Mouse (Mus musculus): ENCODE results near the gene Parp11. TPM values are rescaled to one million over a fixed set of nuclear protein-coding genes. Genes with fewer than 3 reads are reported as not detected.

The Parp11 gene
- total RNA-seq (2021): 18.8 and 28.1 TPM in 2 replicates
- long read RNA-seq, partial matches to known transcripts: 4 of 10 reads
- long read RNA-seq, other reads (novel, unspliced or antisense): 6 of 10 reads

DNA sequence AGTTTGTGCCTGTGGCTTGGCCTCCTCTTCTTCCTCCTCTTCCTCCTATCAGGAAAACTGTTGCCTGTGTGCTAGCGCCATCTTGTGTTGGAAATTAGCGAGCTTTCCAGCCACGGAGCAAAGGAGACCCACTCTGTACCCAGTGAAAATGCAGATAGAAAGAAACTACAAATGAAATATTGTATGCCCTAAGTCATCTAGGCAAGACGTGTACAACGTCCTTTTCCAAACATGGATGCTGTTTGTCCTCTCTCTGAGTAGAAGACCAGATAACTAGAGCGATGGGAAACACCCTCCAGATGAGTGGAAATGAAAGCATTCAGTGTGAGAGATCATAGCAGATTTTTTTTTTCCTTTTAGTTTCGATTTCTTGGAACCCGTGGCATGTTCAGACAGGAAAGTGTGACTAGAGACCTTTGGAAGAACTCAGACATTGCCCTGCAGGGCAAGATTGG is at the start of gene Parp11:
Gene Parp11, plus strand, starts transcription at position 405 of the 455 bp plus-strand sequence.
- DNase-seq: peak; percentile 56

DNA sequence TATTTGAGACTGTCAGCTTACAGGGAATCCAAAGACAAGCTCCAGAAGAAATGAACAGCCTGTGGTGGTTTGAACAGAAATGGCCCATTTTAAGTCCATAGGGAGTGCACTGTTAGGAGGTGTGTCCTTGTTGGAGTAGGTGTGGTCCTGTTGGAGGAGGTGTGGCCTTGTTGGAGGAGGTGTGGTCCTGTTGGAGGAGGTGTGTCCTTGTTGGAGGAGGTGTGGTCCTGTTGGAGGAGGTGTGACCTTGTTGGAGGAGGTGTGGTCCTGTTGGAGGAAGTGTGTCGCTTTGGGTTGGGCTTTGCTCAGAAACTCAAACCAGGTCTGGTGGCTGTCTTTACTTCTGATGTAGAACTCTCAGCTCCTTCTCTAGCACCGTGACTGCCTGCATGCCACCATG is 48.6 kb upstream of the Parp11 start:
- DNase-seq: no peak

DNA sequence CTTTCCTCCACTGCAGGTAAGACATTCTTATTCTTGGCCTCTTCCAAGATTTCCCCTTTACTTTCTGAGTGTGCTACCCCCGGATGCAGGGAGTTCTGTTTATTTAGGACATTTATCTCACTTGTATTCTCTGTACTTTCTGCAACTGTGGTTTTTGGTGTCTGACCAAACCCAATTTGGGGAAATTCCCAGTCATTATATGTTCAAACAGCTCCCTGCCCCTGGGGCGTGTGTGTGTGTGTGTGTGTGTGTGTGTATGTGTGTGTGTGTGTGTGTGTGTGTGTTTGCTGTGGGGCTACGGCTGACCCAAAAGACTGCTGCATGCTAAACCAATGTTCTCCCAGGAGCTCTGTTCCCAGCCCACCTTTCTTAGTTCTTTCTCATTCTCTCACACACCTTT is 45.2 kb upstream of the Parp11 start:
- no peak for DNase-seq

DNA sequence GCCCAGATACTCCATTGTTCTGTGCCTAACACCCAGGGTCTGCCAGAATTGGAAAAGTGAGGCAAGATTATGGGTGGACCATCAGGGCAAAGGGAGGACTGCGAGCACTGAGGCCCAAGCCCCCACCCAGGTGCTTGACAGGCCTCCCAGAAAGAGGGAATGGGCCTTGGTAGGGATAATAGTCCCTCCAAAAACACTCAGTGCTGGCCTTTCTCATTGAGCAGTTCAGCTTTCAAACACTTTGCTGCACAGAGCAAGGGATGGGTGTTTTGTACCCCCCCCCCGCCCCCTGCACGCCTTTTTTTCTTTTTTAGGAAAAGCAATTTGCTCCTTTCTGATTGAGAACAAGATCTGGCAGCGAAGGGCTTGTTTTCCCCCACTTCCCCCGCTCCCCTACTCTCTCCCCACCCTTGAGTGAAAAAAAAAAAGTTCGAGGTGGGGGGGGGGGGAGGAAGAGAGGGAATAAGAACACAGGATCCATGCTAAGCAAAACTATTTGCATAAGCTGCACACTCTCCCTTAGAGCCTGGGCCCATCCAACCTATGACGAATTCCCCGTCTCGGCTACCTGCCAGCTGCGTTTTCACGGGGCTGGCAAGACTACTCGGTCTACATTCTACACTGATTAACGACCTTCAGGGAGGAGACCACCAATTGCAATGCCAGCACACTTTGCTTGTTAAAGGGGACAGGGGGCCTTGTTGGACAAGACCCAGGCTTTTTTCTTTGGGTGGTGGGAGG is 42.4 kb upstream of the Parp11 start:
- peak; percentile 71 for DNase-seq

DNA sequence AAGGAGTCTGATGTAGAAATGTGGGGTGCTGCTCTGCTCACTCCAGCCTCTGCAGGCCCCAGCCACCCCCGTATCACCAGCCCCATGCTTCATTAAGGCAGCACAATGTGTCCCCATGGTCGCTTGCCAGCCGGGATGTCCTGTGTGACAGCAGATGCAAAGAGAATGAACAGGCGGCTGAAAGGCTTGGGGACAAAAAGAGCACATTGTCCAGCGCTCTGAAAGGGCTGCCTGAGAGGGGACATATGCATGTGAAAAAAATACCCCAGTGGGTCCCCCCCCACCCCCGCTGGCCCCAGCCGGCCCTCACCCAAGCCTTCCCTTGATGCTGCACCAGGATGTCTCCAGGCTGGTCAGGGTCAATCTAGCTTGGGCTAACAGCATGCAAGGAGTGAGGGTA is 41.0 kb upstream of the Parp11 start:
- DNase-seq: no peak

DNA sequence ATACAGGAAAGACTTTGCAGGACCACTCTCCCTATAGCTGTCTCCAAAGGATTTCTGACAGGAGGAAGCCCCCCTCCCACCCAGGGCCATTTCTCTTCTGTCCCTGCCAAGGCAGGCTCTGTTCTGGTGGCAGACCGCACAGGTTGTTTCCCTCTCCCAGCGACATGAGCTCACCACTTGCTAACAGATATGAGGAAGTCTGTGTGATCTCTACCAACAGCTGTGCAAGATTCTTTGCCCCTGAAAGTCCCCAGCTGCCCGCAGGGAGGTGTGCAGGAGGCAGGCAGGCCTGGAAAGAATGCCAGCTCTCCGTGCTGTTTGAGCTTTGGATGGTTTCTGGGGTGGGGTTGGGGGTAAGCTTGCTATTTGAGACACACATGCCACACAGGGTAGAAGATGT is 38.9 kb upstream of the Parp11 start:
- DNase-seq: no peak

DNA sequence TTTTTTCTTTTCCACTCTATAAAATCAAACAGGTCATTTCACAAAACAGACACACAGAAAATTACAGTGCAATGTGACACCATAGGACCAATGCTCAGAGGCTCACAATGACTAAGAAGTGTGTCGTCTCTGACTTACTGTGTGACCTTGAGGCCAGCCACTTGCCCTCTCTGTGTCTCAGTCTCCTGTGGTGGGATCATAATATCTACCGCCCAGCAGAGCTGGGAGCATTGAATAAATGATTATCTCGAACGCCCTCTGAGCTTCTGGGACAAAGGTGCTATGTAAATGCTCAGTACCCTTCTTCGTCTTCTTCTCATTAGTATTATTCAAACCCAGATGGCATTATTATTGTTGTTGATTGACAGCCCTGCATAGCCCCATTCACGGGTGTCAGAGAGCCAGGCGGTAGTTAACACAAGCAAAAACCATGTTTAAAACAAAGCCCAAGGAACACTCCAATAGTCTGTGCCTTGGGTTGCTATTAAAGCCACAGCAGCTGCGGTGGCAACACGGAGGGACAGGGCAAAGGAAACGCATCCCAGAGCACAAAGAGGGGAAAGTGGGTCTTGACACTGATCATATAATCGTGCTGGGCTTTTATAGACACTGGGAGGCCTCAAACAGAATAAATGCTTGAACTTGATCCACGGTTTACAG is 29.0 kb upstream of the Parp11 start:
- no peak for DNase-seq

DNA sequence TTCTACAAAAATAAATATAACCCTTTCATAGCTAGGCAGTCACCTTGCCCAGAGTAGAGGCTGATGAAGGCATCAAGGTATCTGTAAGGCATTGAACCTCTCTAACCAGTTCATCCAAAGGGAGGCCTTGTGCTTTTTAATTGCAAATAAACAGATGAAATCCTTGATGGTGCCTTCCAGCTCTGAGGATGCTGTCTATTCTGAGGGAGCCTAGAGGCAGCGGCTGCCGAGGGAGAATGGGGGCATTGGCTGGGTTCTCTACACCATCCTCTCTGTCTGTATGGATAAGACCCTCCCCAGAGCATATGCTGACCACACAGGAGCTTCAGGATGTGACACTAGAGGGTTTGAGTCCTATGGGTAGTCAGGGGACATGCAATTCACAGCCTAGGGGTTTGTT is 28.3 kb upstream of the Parp11 start:
- DNase-seq: no peak

DNA sequence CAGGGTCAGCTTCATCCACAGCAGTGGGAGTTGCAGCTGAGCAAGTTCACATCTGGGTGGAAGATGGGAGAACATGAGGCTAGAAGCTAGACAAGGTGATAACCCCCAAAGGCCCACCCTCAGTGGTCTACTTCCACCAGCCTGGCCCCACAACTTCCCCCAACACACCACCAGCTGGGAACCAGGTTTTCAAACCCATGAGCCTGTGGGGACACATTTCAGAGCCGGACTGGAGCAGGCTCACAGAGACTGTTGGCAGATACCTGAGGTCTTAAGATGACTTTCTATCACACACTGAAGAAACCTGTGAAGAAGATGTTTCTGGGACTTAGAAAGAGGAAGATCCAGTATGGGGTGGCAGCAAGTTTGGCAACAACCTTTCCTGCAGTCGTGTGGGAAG is 26.5 kb upstream of the Parp11 start:
- DNase-seq: no peak

DNA sequence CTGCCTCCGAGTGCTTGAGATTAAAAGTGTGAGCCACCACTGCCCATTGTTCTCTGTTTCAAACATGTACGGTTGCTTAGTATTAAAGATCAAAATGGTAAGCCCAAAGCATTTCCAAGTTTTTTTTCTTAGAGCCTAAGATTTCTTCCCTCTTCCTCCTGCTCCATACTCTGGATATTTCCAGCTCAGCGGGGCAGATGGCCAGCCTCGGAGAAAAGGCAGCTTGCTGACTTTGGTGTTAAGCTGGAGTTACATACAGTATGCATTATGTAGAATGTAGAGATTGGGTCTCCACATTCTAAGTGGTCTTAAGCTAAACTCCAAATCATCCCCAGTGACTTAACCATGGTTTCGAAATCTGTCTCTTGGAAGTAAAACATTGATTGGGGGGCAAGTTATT is 21.5 kb upstream of the Parp11 start:
- DNase-seq: no peak

DNA sequence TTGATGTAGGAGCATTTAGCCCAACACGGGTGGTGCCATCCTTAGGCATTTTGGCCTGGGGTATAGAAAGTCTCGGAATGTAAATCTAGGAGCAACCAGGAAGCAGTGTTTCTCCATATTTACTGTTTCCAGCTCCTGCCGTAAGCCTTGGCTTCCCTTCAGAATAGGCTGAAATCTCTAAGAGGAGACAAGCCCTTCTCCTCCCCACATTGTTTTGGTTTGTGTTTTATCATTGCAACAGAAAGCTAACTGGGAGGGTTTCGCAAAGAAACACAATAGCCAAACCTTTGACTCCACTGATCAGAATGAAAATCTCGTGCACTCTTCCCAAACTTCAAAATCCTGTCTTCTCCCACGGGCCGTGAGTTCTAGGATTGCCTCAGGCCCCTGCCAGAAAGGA is 15.9 kb upstream of the Parp11 start:
- no peak for DNase-seq

DNA sequence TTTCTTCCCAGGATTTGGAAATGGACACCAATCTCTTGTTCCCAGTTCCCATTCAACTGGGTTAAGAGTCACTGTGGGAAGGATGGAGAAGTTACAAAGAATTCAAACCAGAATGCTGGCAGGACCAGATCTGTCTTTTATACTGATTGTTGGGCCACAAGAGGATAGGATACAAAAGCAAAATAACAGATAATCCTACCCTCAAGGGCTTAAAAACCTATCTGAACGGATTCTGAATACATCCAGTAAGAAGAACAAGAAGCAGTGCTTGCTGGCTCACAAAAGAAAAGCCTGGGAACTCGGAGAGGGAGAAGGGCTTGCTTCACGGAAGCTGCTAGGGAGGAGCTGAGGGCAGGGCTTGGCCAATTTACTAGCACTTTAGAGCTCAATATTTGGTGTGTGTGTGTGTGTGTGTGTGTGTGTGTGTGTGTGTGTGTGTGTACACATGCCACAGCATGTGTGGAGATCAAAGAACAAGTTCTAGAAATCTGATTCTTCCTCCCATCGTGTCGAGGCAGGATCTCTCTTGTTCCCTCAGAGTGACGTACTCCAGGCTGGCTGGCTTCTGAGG is 15.4 kb upstream of the Parp11 start:
- DNase-seq: no peak

DNA sequence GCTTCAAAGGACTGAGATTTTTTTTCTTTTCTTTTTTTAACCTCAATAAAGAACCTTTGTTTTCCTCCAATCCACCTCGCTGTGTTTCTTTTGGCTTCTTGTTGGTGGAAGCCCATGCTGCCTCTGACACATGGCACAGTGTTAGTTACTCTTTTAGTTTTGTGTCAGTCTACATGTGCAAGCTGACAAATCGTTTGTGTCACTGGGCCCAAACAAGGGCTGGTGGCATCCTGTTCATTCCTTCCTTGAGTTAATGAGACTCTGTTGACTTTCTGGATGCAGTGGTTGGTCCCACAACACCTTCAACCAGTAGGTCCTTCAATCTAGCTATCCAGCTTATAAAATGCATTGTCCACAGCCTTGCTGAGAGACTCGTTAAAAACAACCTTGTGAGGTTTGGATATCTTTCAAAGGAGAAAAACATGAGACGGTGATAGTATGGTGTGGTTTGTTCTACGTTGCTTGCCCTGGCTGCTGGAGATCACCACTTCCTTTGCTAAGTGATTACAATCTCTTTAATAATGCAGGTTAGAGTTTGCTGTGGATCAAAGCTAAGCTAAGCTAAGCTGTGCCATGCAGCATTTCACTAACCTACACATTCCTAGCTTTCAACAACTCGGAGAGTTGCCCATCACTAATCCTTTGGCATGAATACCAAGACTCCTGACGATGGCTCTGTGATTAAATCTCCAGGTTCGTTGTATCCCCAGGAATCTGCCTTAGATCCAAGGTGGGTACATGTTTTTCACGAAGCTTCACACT is 12.6 kb upstream of the Parp11 start:
- no peak for DNase-seq

DNA sequence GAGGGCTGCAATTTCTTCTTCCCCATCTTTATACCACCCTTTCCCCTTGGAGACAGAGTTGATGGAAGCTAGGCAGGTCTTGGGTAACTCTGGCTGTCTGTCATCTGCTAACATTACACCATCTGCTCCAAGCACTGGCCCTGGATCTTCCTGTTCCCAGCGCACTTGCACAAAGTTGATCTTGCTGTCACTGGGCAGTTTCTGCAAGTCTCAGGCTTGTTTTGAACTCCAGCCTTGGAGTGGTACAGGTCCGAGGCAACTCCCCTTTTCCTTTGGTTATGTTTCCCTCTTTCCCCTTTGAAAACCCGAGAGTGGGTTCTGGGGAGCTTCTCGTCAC is 12.0 kb upstream of the Parp11 start:
- DNase-seq: no peak

DNA sequence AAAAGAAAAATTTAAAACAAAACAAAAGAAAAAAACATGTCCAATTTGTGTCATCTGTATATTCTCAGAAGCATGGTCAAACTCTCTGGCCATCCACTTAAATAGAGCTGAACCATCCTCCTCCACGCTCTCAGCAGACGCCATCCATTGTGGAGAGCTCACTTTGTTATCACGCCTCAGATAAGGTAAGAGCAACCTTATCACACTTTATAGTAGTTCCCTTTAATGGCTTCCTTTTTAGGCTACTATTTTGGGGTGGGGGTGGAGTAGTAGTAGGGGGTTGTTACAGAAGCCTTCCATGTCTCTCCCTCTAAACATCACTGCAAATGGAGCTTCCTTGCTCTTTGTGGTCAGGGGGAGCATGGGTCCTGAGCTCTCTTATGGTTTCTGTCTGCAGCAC is 7.6 kb upstream of the Parp11 start:
- no peak for DNase-seq

DNA sequence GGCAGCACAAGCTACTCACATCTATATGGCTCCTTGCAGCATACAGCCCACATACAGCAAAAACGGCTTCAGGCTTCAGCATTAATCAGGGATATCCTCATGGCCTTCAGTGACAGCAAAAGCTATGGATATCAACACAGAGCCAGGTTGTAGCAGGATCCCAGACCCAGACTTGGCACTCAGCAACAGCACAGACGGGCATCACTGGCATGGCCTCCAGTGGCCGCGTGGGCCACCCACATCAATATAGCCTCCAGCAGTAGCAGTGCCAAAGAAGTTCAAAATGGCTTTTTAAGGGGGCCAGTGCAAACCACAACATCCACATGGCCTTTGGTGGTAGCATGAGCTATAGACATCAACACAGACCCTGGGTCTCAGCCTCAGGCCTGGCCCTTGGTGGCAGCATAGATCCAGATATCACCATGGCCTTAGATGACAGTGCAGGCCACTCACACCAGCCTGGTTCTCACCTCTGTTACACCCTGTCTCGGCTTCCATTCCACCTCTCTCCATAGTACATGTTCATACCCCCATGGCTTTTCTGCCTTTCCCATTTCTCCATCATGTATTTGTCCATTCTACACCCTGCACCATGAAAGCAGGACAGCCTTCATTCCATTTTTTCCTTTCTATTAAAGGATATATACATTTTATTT is 7.0 kb upstream of the Parp11 start:
- no peak for DNase-seq

DNA sequence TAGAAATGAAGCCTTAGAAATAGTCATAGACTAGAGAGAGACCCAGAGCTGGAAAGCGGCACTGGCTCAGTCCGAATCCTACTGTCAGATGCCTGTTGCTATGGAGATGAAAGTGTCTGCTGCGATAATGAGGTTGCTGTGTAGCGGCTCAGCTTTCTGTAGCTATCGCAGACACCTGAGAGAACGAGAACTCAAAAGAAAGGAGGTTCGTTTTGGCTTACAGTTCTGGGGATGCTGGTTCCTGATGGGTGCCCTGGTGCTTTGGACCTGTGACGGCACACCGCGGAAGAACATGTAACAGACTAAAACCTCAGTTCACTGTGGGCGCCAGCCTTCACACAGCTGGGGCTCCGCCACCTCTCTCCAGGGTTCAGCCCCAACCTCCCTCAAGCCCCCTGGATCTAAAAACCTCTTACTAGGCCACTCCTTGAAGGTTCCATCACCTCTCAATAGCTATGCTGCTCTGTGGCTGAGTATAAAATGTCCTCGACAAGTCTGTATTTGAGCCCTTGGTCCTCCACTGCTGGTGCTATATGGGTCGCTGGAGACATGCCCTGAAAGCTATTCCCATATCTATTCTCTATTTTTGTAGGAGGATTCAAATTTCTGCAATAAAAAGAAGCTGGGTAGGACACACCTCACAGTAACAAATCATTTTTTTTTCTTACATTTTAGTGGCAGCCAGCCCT is 6.1 kb upstream of the Parp11 start:
- no peak for DNase-seq

DNA sequence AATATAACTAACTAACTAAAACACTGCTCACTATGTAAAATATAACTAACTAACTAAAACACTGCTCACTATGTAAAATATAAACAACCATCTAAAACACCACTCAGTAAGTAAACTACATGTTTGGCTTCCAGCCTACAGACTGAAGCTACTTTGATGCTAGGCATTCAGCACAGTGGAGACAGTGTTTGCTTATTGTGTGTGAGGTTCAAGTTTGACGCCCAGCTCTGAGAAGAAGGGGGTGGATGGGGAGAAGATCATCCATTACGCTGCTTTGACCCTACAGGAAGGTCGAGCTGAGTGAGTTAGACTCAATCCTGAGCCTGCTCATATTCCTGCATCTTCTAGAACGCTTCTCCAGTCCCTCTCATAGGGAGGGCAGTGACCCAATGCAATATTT is 4.1 kb upstream of the Parp11 start:
- DNase-seq: no peak

DNA sequence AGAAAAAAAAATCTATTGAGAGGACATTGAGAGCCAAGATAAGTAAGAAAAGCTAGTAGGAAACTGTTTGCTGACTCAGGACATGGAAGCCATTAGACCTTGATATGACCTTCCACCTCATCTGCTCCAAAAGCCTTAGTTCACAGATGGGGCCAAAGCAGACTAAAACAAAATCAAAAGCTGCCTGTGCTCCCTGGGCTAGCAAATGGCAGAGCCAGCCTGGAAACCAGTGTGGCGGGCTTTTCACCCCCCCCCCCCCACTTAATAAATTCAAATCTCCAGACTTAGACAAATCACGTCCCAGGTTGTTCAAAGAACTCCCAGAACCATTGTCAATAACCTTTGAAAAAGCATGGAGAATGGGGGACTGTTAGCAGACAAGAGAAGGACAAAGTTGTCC is 2.7 kb upstream of the Parp11 start:
- no peak for DNase-seq

DNA sequence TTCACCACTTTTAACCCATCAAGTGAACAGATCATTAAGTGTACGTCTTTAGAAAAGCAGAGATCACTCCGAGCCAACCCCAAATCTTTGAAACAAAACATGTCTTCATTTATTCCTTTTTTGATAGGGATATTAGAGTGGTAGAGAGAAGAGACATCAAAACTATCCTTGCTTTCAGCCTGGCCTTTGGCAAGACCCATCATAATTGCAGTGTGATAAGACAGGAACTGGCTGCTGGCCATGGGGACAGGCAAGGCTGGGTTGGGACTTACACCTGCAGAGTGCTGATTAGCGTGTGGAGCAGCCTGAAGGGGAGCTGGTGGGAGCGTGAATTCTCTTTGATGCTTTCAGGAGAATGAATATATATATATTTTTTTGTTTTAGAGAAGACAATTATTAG is 2.2 kb upstream of the Parp11 start:
- DNase-seq: no peak

DNA sequence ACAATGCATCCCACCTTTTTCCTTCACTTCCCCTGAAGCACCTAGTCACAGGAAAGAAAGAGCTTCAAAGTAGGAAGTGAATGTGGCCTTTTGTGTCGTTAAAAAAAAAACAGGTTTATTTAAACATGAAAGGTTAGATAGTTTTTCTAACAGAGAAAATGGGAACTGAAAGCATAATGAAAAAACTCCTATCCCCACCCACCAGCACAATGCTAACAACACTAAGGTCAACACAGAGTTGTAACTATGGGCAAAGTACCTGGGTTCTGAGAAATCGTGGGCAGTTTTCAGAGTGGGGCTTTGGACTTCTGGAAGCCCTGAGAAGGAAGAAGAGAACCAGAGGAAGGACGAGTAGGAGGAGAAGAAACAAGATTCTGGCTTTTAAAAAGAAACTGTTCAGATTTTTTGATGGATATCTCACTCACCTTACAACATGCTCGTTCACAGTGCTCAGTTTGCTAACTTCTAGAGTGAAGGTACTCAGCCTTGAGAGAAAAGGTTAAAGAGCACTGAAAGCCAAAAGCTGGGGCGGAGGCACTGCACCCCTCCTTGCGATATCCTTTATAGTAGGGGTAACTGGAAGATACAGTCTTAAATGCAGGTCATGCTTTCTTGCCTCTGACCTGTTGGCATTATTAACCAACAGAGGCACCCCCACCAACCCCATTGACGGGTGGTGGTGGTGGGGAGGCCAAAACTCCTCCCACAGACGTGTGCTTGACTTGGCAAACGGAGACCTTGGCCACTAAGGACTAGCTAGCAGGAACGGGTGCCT is 1.2 kb downstream of the Parp11 start:
- DNase-seq: no peak

All from adrenal gland, postnatal 25 days (tissue).